Mouse (Mus musculus) CH12.LX (cell line): ENCODE measurements around the gene Hist1h3e.
"Not testable (repeated sequence)": the region's sequence is repeated elsewhere in the genome, so short reads cannot be mapped to it uniquely, and the experiment has no call there.

Experiments used
- POLR2A ChIP-seq: IDR thresholded peaks from 2 replicates; pipeline ENCODE4 v1.6.1; 2011; ENCODE audit warnings: low read depth, mild to moderate bottlenecking, improper control_type of control experiment, low read length
- TCF12 ChIP-seq: IDR thresholded peaks from 2 replicates; pipeline ENCODE4 v1.6.1; 2014; ENCODE audit warnings: low read depth, mild to moderate bottlenecking, inconsistent platforms, low read length, improper control_type of control experiment
- ZNF384 ChIP-seq: IDR thresholded peaks from 2 replicates; pipeline ENCODE4 v1.6.1; 2012; ENCODE audit warnings: low read depth, low read length, improper control_type of control experiment, inconsistent platforms

GRCm38 (mm10) chr13:23544787-23545120 lies 17.4 kb downstream of the Hist1h3e start:
- TF ChIP-seq POLR2A, result peak; percentile 72; the same call in 1 of the 2 replicates
- TF ChIP-seq ZNF384, TCF12: not testable (repeated sequence)
